Comparison of ENCODE assay signal across 8 mouse cellular contexts in the genomic region with DNA sequence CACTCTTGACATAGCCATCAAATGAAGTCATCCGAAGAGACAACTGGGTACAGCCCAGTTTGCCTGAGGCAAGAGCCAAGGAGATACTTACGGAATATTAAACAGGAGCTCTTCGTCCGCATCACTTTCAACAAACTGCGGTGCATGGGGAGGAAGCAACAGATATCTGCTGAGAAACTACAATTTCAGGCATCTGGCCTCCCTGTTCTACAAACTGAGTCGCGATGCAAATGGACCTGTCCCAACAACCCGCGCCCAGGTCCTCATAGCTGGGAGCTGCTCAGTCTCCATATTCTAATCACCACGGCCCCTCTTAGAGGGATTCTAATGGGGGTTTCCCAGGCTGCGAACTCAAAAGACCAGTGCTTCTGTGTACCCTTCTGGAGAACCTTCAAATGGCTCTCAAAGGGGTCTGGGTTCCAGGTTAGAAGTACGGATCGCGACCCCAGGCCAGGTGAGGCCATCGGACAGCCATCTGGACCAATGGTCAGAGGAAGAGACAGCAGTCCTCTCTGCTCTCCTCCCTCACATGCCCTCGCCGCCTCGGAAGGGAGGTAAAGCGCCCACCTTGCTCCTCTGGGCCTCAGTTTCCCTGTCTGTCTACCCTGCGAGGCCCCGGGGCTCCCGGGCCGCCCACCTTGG. TPM values are rescaled to one million over a fixed set of nuclear protein-coding genes. Genes with fewer than 3 reads are reported as not detected.
A peak's percentile ranks its signal among the peaks of the same experiment; 100 is the strongest.
DNase-seq lines count a peak whose midpoint lies in the region; ATAC-seq and TF ChIP-seq lines count a peak whose summit lies in the region.

No protein-coding gene starts in this region.

- no peak for TF ChIP-seq CTCF in layer of hippocampus, adult 2 months (conservative IDR thresholded peaks at IDR 0.05)

- H3K36me3 ChIP-seq in hindbrain, embryonic 12.5 days = peaks cover 29% of the 10 kb centered on the region

- H3K4me2 ChIP-seq in hindbrain, embryonic 12.5 days (replicated peaks) = peak overlapping the region; percentile 94

- H3K9me3 ChIP-seq in hindbrain, embryonic 12.5 days (replicated peaks) = no peaks in the 10 kb centered on the region

- peaks cover 3% of the 10 kb centered on the region; the same call in 1 of the 2 replicates for H3K4me1 ChIP-seq in brown adipose tissue, adult 24 weeks (ENCODE audit: control insufficient read depth, insufficient read depth, insufficient read length, low read length)
- H3K4me1 ChIP-seq in hindbrain, embryonic 12.5 days = peaks cover 22% of the 10 kb centered on the region

- peak overlapping the region; percentile 96 for H3K27ac ChIP-seq in layer of hippocampus, adult 2 months
- H3K27ac ChIP-seq in brown adipose tissue, adult 24 weeks (replicated peaks; ENCODE audit: low read depth, low read length) = no peak overlapping the region
- H3K27ac ChIP-seq in hindbrain, embryonic 12.5 days = peak overlapping the region; percentile 85

- peak overlapping the region; percentile 77 for H3K4me3 ChIP-seq in layer of hippocampus, adult 2 months
- H3K4me3 ChIP-seq in brown adipose tissue, adult 24 weeks (ENCODE audit: insufficient read depth, low read depth, low read length) = peak overlapping the region; percentile 65
- peak overlapping the region; percentile 93 for H3K4me3 ChIP-seq in hindbrain, embryonic 12.5 days

- H3K27me3 ChIP-seq in hindbrain, embryonic 12.5 days = no peaks in the 10 kb centered on the region

- 8% methylated on average over 23 of the region's 23 CpGs for WGBS in hindbrain, embryonic 12.5 days

- peak; percentile 30; the same call in 1 of the 2 replicates for ATAC-seq in hindbrain, embryonic 12.5 days (ENCODE audit: low FRiP score)
- peak; percentile 23 for ATAC-seq in megakaryocyte-erythroid progenitor cell, adult 5-6 weeks (replicated peaks; ENCODE audit: low FRiP score, low TSS enrichment, poor library complexity, severe bottlenecking)
- no peak for ATAC-seq in activated CD4-positive, CD25-positive, alpha-beta regulatory T cell, adult 4 months

- DNase-seq in layer of hippocampus, adult 2 months (ENCODE audit: low spot score in 2 of 2) = no peak
- no peak for DNase-seq in layer of hippocampus, postnatal 25 days (ENCODE audit: extremely low spot score in 1 of 2, low spot score in 1 of 2)
- no peak for DNase-seq in adipocyte (ENCODE audit: low spot score)
- no peak for DNase-seq in thymus, postnatal 0 days (ENCODE audit: low spot score)

- H3K9ac ChIP-seq in hindbrain, embryonic 12.5 days = peak overlapping the region; percentile 95

RNA-seq across cellular contexts. Expression of gene Pithd1, which starts 0.6 kb away (rescaled TPM):
- 10 to 100 TPM; 80.6 to 86.0 TPM for total RNA-seq in layer of hippocampus, adult 2 months (2021)
- 10 to 100 TPM; 84.3 to 89.7 TPM for total RNA-seq in layer of hippocampus, postnatal 25 days (2021)
- polyA plus RNA-seq in brown adipose tissue, adult 24 weeks (2012; ENCODE audit: insufficient read depth, insufficient read length, missing spikeins) = 20.3 and 31.3 TPM in 2 replicates
- polyA plus RNA-seq in hindbrain, embryonic 12.5 days (2016; fragmentation: Nextera tagmentation; extraction: Ambion mirVana) = 58.3 and 59.8 TPM in 2 replicates
- total RNA-seq in megakaryocyte-erythroid progenitor cell, adult 5-6 weeks (2014; fragmentation: Nextera tagmentation) = 42.5 and 52.7 TPM in 2 replicates
- total RNA-seq in megakaryocyte-erythroid progenitor cell, adult 5-6 weeks (2017) = 31.3 and 34.5 TPM in 2 replicates
- 1 to 10 TPM; 7.7 to 8.8 TPM for polyA plus RNA-seq in activated CD4-positive, CD25-positive, alpha-beta regulatory T cell, adult 4 months (2017; shearing (Covaris generic))
- polyA plus RNA-seq in thymus, postnatal 0 days (2015; fragmentation: Nextera tagmentation; extraction: Ambion mirVana) = 174 and 180 TPM in 2 replicates

RNA-seq across cellular contexts. Expression of gene Lypla2, which starts 14.0 kb away (rescaled TPM):
- 100 to 1,000 TPM in 1 of 2 experiments, 10 to 100 TPM in 1; 95.3 to 103 TPM for total RNA-seq in layer of hippocampus, adult 2 months (2021)
- 100 to 1,000 TPM in 1 of 2 experiments, 10 to 100 TPM in 1; 94.7 to 110 TPM for total RNA-seq in layer of hippocampus, postnatal 25 days (2021)
- polyA plus RNA-seq in brown adipose tissue, adult 24 weeks (2012; ENCODE audit: insufficient read depth, insufficient read length, missing spikeins) = 29.3 and 29.8 TPM in 2 replicates
- polyA plus RNA-seq in hindbrain, embryonic 12.5 days (2016; fragmentation: Nextera tagmentation; extraction: Ambion mirVana) = 153 and 167 TPM in 2 replicates
- 45.2 and 63.2 TPM in 2 replicates for total RNA-seq in megakaryocyte-erythroid progenitor cell, adult 5-6 weeks (2014; fragmentation: Nextera tagmentation)
- 13.7 and 17.5 TPM in 2 replicates for total RNA-seq in megakaryocyte-erythroid progenitor cell, adult 5-6 weeks (2017)
- 10 to 100 TPM; 80.4 to 88.8 TPM for polyA plus RNA-seq in activated CD4-positive, CD25-positive, alpha-beta regulatory T cell, adult 4 months (2017; shearing (Covaris generic))
- 145 and 149 TPM in 2 replicates for polyA plus RNA-seq in thymus, postnatal 0 days (2015; fragmentation: Nextera tagmentation; extraction: Ambion mirVana)

RNA-seq across cellular contexts. Expression of gene Gale, which starts 22.9 kb away (rescaled TPM):
- total RNA-seq in layer of hippocampus, adult 2 months (2021) = 10 to 100 TPM; 22.6 to 23.8 TPM
- 10 to 100 TPM; 23.1 to 31.6 TPM for total RNA-seq in layer of hippocampus, postnatal 25 days (2021)
- 40.3 and 53.3 TPM in 2 replicates for polyA plus RNA-seq in brown adipose tissue, adult 24 weeks (2012; ENCODE audit: insufficient read depth, insufficient read length, missing spikeins)
- 35.3 and 35.5 TPM in 2 replicates for polyA plus RNA-seq in hindbrain, embryonic 12.5 days (2016; fragmentation: Nextera tagmentation; extraction: Ambion mirVana)
- total RNA-seq in megakaryocyte-erythroid progenitor cell, adult 5-6 weeks (2014; fragmentation: Nextera tagmentation) = 13.8 and 22.1 TPM in 2 replicates
- total RNA-seq in megakaryocyte-erythroid progenitor cell, adult 5-6 weeks (2017) = 6.5 and 8.1 TPM in 2 replicates
- polyA plus RNA-seq in activated CD4-positive, CD25-positive, alpha-beta regulatory T cell, adult 4 months (2017; shearing (Covaris generic)) = 10 to 100 TPM; 14.3 to 22.8 TPM
- 41.8 and 43.9 TPM in 2 replicates for polyA plus RNA-seq in thymus, postnatal 0 days (2015; fragmentation: Nextera tagmentation; extraction: Ambion mirVana)

RNA-seq across cellular contexts. Expression of gene Eloa, which starts 35.1 kb away (rescaled TPM):
- total RNA-seq in layer of hippocampus, adult 2 months (2021) = 10 to 100 TPM; 27.3 to 28.5 TPM
- 10 to 100 TPM; 31.3 to 31.4 TPM for total RNA-seq in layer of hippocampus, postnatal 25 days (2021)
- 28.3 and 33.8 TPM in 2 replicates for polyA plus RNA-seq in brown adipose tissue, adult 24 weeks (2012; ENCODE audit: insufficient read depth, insufficient read length, missing spikeins)
- polyA plus RNA-seq in hindbrain, embryonic 12.5 days (2016; fragmentation: Nextera tagmentation; extraction: Ambion mirVana) = 36.5 and 41.5 TPM in 2 replicates
- 41.0 and 41.3 TPM in 2 replicates for total RNA-seq in megakaryocyte-erythroid progenitor cell, adult 5-6 weeks (2014; fragmentation: Nextera tagmentation)
- total RNA-seq in megakaryocyte-erythroid progenitor cell, adult 5-6 weeks (2017) = 48.9 and 51.8 TPM in 2 replicates
- 10 to 100 TPM; 50.0 to 57.9 TPM for polyA plus RNA-seq in activated CD4-positive, CD25-positive, alpha-beta regulatory T cell, adult 4 months (2017; shearing (Covaris generic))
- 41.5 and 45.0 TPM in 2 replicates for polyA plus RNA-seq in thymus, postnatal 0 days (2015; fragmentation: Nextera tagmentation; extraction: Ambion mirVana)

RNA-seq across cellular contexts. Expression of gene Hmgcl, which starts 40.2 kb away (rescaled TPM):
- 10 to 100 TPM; 35.2 to 36.1 TPM for total RNA-seq in layer of hippocampus, adult 2 months (2021)
- total RNA-seq in layer of hippocampus, postnatal 25 days (2021) = 10 to 100 TPM; 34.0 to 37.1 TPM
- polyA plus RNA-seq in brown adipose tissue, adult 24 weeks (2012; ENCODE audit: insufficient read depth, insufficient read length, missing spikeins) = 45.1 and 79.9 TPM in 2 replicates
- polyA plus RNA-seq in hindbrain, embryonic 12.5 days (2016; fragmentation: Nextera tagmentation; extraction: Ambion mirVana) = 55.6 and 60.2 TPM in 2 replicates
- 69.7 and 72.9 TPM in 2 replicates for total RNA-seq in megakaryocyte-erythroid progenitor cell, adult 5-6 weeks (2014; fragmentation: Nextera tagmentation)
- total RNA-seq in megakaryocyte-erythroid progenitor cell, adult 5-6 weeks (2017) = 42.6 and 65.4 TPM in 2 replicates
- polyA plus RNA-seq in activated CD4-positive, CD25-positive, alpha-beta regulatory T cell, adult 4 months (2017; shearing (Covaris generic)) = 10 to 100 TPM; 73.0 to 74.3 TPM
- polyA plus RNA-seq in thymus, postnatal 0 days (2015; fragmentation: Nextera tagmentation; extraction: Ambion mirVana) = 70.1 and 72.8 TPM in 2 replicates
